Mouse (Mus musculus): Measurements from ENCODE around the gene Uckl1. TPM values are rescaled to one million over a fixed set of nuclear protein-coding genes. Genes with fewer than 3 reads are reported as not detected.

Gene Uckl1
- total RNA-seq (2023) = 100 to 1,000 TPM in 1 of 2 experiments, 10 to 100 TPM in 1; 97.4 to 125 TPM

DNA sequence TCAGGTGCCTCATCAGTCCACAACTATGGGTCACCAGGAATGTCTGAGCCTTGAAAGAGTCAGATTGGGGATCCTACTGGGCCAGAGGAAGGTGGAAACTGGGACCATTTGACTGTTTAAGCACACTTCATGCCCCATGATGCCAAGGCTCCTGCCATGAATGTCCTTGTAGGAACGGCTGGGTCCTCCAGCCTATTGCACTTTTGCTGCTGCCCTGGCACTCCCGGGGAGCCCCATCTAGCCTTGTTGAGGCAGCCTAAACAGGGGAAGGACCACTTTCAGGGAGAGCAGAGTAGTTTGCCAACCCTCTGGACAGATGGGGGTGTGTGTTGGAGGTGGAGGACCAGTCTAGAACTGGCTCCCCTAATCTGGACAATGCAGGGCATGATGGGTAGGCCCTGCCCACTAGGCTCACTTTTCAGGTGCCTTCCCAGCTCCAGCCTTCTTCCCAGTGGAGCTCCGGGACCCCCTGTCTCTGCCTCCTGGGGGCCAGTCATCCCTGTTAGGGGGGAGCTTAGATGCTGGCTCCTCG, at the start of gene Uckl1:
TSS of gene Uckl1 (minus strand) at position 482 of the 532 bp plus-strand sequence.

DNA sequence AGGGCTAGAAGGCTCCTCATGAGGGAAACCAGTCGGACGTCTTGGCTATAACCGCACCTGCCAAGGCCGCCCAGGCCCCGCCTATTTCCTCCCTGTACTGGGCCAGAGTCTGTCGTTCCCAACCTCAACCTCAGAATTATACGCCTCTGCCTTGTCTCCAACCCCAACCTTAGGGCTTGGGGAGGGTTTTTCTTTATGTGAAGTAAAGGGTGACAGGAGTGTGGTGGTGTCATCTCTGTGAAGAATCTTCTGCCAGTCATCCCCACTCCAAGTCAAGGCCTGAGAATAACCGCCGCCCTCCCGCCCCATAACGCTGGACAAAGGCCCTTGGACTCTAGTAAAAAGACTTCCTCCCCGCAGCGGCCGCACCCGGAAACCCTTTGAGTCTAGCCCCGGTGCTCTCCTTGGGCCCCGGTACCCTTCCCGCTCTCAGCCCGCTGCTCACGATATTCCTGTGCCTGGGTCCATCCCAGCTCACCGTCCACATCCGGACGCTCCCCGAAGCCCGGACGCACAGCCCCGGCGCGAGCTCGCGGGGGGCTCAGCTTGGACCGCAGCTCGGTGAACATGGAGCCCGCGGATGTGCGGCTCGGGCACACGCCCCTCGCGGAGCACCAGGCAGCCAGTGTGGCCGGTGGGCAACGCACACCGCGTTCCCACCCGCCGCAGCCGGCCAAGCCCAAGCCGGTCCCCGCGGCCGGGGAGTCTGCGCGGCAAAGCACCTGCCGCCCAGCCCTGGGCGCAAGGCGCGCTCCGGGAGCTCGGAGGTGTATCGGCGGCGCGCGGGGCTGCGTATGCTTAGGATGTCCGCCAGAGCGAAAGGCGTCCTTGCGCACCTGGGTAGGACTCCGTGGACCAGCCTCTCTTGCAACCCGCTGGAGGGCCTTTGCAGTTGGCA, 14.0 kb upstream of the Uckl1 start, which contains the start of gene Samd10:
TSS of gene Samd10 (minus strand) at position 759 of the 898 bp plus-strand sequence.

GRCm38 (mm10) chr2:181592231-181593041, 7.7 kb upstream of the Uckl1 start, which contains the start of gene Zfp512b:
Gene Zfp512b (minus strand): TSS chr2:181592803.

DNA sequence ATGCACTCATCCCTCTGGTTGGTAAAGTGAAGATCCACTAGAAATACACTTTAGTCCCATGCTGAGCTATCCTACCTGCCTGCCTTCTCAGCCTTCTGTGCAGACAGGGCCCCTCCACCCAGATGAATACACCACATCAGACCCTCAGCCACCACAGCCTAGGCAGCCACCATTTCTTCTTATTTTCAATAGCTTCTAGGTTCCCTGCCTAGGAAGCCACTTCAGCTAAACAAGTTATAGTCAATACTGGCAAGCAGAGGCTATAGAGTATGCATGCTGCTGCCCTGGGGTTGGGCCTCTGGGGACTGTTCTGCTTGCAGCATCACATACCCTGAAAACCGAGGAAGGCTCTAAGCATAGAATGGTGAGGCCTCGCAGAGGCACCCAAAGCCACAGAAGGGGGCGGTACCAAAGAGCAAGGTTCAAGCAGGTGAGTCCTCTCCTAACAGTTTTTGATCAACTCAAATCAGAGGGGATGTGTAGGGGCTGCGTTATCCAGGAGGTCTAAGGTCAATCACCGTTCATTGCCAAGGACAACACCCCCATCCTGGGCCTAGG, 6.9 kb upstream of the Uckl1 start, which contains the start of gene Prpf6:
TSS of gene Prpf6 (plus strand) at position 341 of the 558 bp plus-strand sequence.

DNA sequence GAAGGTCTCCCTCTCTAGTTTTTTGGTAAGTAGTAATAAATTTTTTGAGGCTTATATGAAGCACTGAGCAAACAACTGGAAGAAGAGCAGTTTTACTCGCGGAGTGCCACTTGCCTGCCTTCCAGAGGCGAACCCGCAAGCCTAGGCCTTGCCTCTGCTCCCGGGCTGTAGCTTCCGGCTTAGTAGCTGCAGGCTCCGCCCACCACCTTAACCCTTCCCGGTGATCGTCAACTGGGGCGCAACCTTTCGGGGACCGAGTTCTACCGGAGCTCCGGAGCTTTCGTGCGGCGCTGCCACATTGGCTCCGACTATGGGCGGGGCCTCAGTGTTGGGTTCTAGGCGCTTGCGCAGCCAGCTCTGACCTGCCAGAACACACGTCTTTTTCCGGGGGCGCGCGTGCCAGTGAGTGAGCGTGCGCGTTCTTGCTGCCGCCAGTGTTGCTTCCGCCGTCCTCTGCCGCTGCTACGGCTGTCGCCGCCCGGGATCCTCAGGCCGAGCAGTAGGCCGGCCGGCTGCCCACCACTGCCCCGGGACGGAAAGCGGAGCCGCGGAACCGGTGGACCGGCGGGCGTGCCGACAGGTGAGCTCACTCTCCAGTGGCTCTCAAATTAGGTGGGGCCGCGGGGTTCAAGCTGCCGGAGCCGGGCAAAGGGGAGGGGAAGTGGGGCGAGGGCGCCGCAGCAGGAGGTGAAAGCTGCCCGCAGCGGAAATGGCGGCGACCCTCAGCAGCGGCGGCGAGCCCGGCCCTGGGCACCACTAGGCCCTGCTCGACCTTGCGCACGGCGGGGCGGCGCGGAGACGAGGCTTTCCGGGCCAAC, 64.4 kb downstream of the Uckl1 start, which contains the start of gene Dnajc5:
TSS of gene Dnajc5 (plus strand) at position 368 of the 818 bp plus-strand sequence.

Other genes with a start within 250 kb of the Uckl1 start
- 10 to 100 TPM; 24.2 to 26.4 TPM for gene Zgpat, start 220.0 kb downstream of the Uckl1 start, total RNA-seq (2023)
- gene Arfrp1, start 219.5 kb downstream of the Uckl1 start, total RNA-seq (2023) = 10 to 100 TPM; 31.6 to 33.2 TPM
- gene Lime1, start 204.8 kb downstream of the Uckl1 start, total RNA-seq (2023) = 10 to 100 TPM; 24.7 to 25.8 TPM
- gene Zbtb46, start 125.5 kb downstream of the Uckl1 start, total RNA-seq (2023) = 1 to 10 TPM; 1.6 to 2.0 TPM
- not detected for gene Abhd16b, start 91.7 kb downstream of the Uckl1 start, total RNA-seq (2023)
- 10 to 100 TPM; 57.1 to 59.7 TPM for gene Tpd52l2, start 87.8 kb downstream of the Uckl1 start, total RNA-seq (2023)
- 100 to 1,000 TPM; 109 to 117 TPM for gene Dnajc5, start 64.4 kb downstream of the Uckl1 start, total RNA-seq (2023)
- 10 to 100 TPM; 35.1 to 37.0 TPM for gene Prpf6, start 7.0 kb upstream of the Uckl1 start, total RNA-seq (2023)
- gene Zfp512b, start 7.9 kb upstream of the Uckl1 start, total RNA-seq (2023) = 10 to 100 TPM; 10.1 to 15.1 TPM
- 10 to 100 TPM in 1 of 2 experiments, 1 to 10 TPM in 1; 8.4 to 10.1 TPM for gene Samd10, start 14.3 kb upstream of the Uckl1 start, total RNA-seq (2023)
- not detected for gene Gm29797, start 72.1 kb upstream of the Uckl1 start, total RNA-seq (2023)
- gene Sox18, start 86.7 kb upstream of the Uckl1 start, total RNA-seq (2023) = under 1 TPM in 1 of 2 experiments, not detected in 1; 0.42 TPM
- gene Tcea2, start 95.4 kb upstream of the Uckl1 start, total RNA-seq (2023) = 10 to 100 TPM in 1 of 2 experiments, 1 to 10 TPM in 1; 7.9 to 12.8 TPM
- 100 to 1,000 TPM; 273 to 360 TPM for gene Rgs19, start 109.1 kb upstream of the Uckl1 start, total RNA-seq (2023)
- gene Lkaaear1, start 113.5 kb upstream of the Uckl1 start, total RNA-seq (2023) = not detected
- gene Oprl1, start 130.1 kb upstream of the Uckl1 start, total RNA-seq (2023) = under 1 TPM; 0.18 to 0.35 TPM
- not detected for gene Myt1, start 178.4 kb upstream of the Uckl1 start, total RNA-seq (2023)